Mouse (Mus musculus): ENCODE results near the gene Pcdh15. TPM values are rescaled to one million over a fixed set of nuclear protein-coding genes. Genes with fewer than 3 reads are reported as not detected.

The Pcdh15 gene
- polyA plus RNA-seq, 1 experiment from 2014 or later, result 0.70 TPM

- H3K27ac ChIP-seq (replicated peaks in 1 of 2; ENCODE audit: control insufficient read depth in 1 of 2, insufficient read depth in 1 of 2, low read depth in 2 of 2, low read length in 2 of 2), result no peak overlapping the region
- no peaks in the 10 kb centered on the region for H3K27me3 ChIP-seq (ENCODE audit: control insufficient read depth, insufficient read depth, low read length)
- ATAC-seq (ENCODE audit: insufficient number of reproducible peaks, insufficient read depth, low FRiP score, low read depth), result no peak
- no peaks in the 10 kb centered on the region for H3K36me3 ChIP-seq (ENCODE audit: control insufficient read depth, insufficient read depth, low read length)
- H3K4me1 ChIP-seq (ENCODE audit: control insufficient read depth in 2 of 2, insufficient read depth in 2 of 2, low read length in 2 of 2), result no peaks in the 10 kb centered on the region
- no peak overlapping the region for H3K4me2 ChIP-seq (ENCODE audit: low read length)
- H3K4me3 ChIP-seq (ENCODE audit: control insufficient read depth in 1 of 2, insufficient read depth in 1 of 2, low read depth in 1 of 2, low read length in 2 of 2), result no peak overlapping the region
- H3K9me3 ChIP-seq (ENCODE audit: control insufficient read depth, low read length), result no peaks in the 10 kb centered on the region
- WGBS, result 68% methylated on average over 5 of the region's 5 CpGs
- H3K9ac ChIP-seq (ENCODE audit: low read length), result no peak overlapping the region
Observed at GRCm38 (mm10) chr10:74305439-74306158, 1206.5 kb downstream of the Pcdh15 start.

GRCm38 (mm10) chr10:74307035-74307434 is 1207.9 kb downstream of the Pcdh15 start:
- 68% methylated on average over 3 of the region's 3 CpGs for WGBS
- Histone ChIP-seq H3K4me2 (ENCODE audit: low read length) (no peak overlapping the region), H3K9me3 (ENCODE audit: control insufficient read depth, low read length) (no peaks in the 10 kb centered on the region), H3K4me3 (ENCODE audit: control insufficient read depth in 1 of 2, insufficient read depth in 1 of 2, low read depth in 1 of 2, low read length in 2 of 2) (no peak overlapping the region), H3K36me3 (ENCODE audit: control insufficient read depth, insufficient read depth, low read length) (no peaks in the 10 kb centered on the region), H3K27me3 (ENCODE audit: control insufficient read depth, insufficient read depth, low read length) (no peaks in the 10 kb centered on the region), H3K27ac (replicated peaks in 1 of 2; ENCODE audit: control insufficient read depth in 1 of 2, insufficient read depth in 1 of 2, low read depth in 2 of 2, low read length in 2 of 2) (no peak overlapping the region), H3K4me1 (ENCODE audit: control insufficient read depth in 2 of 2, insufficient read depth in 2 of 2, low read length in 2 of 2) (no peaks in the 10 kb centered on the region), H3K9ac (ENCODE audit: low read length) (no peak overlapping the region)
- no peak for ATAC-seq (ENCODE audit: insufficient number of reproducible peaks, insufficient read depth, low FRiP score, low read depth)

- Histone ChIP-seq H3K9me3 (ENCODE audit: control insufficient read depth, low read length) (no peaks in the 10 kb centered on the region), H3K9ac (ENCODE audit: low read length) (no peak overlapping the region), H3K4me3 (ENCODE audit: control insufficient read depth in 1 of 2, insufficient read depth in 1 of 2, low read depth in 1 of 2, low read length in 2 of 2) (no peak overlapping the region), H3K27me3 (ENCODE audit: control insufficient read depth, insufficient read depth, low read length) (no peaks in the 10 kb centered on the region), H3K27ac (replicated peaks in 1 of 2; ENCODE audit: control insufficient read depth in 1 of 2, insufficient read depth in 1 of 2, low read depth in 2 of 2, low read length in 2 of 2) (no peak overlapping the region), H3K4me2 (ENCODE audit: low read length) (no peak overlapping the region), H3K36me3 (ENCODE audit: control insufficient read depth, insufficient read depth, low read length) (no peaks in the 10 kb centered on the region), H3K4me1 (ENCODE audit: control insufficient read depth in 2 of 2, insufficient read depth in 2 of 2, low read length in 2 of 2) (no peaks in the 10 kb centered on the region; a peak in 1 of 4 replicates)
- ATAC-seq (ENCODE audit: insufficient number of reproducible peaks, insufficient read depth, low FRiP score, low read depth), result no peak
- WGBS, result 59% methylated on average over 2 of the region's 2 CpGs
Observed at GRCm38 (mm10) chr10:74316091-74316490, 1216.9 kb downstream of the Pcdh15 start.

GRCm38 (mm10) chr10:74335412-74335811 is 1236.3 kb downstream of the Pcdh15 start:
- WGBS, result 90% methylated on average over 7 of the region's 7 CpGs
- H3K4me3 ChIP-seq (ENCODE audit: control insufficient read depth in 1 of 2, insufficient read depth in 1 of 2, low read depth in 1 of 2, low read length in 2 of 2), result no peak overlapping the region
- ATAC-seq (ENCODE audit: insufficient number of reproducible peaks, insufficient read depth, low FRiP score, low read depth), result no peak
- no peak overlapping the region for H3K9ac ChIP-seq (ENCODE audit: low read length)
- no peaks in the 10 kb centered on the region for H3K9me3 ChIP-seq (ENCODE audit: control insufficient read depth, low read length)
- H3K4me2 ChIP-seq (ENCODE audit: low read length), result no peak overlapping the region
- H3K36me3 ChIP-seq (ENCODE audit: control insufficient read depth, insufficient read depth, low read length), result no peaks in the 10 kb centered on the region
- no peak overlapping the region for H3K27ac ChIP-seq (replicated peaks in 1 of 2; ENCODE audit: control insufficient read depth in 1 of 2, insufficient read depth in 1 of 2, low read depth in 2 of 2, low read length in 2 of 2)
- no peaks in the 10 kb centered on the region for H3K27me3 ChIP-seq (ENCODE audit: control insufficient read depth, insufficient read depth, low read length)
- H3K4me1 ChIP-seq (ENCODE audit: control insufficient read depth in 2 of 2, insufficient read depth in 2 of 2, low read length in 2 of 2), result no peaks in the 10 kb centered on the region

- Histone ChIP-seq H3K9me3 (ENCODE audit: control insufficient read depth, low read length) (no peaks in the 10 kb centered on the region), H3K4me3 (ENCODE audit: control insufficient read depth in 1 of 2, insufficient read depth in 1 of 2, low read depth in 1 of 2, low read length in 2 of 2) (no peak overlapping the region), H3K27ac (replicated peaks in 1 of 2; ENCODE audit: control insufficient read depth in 1 of 2, insufficient read depth in 1 of 2, low read depth in 2 of 2, low read length in 2 of 2) (no peak overlapping the region), H3K9ac (ENCODE audit: low read length) (no peak overlapping the region), H3K36me3 (ENCODE audit: control insufficient read depth, insufficient read depth, low read length) (no peaks in the 10 kb centered on the region), H3K27me3 (ENCODE audit: control insufficient read depth, insufficient read depth, low read length) (no peaks in the 10 kb centered on the region), H3K4me2 (ENCODE audit: low read length) (no peak overlapping the region), H3K4me1 (ENCODE audit: control insufficient read depth in 2 of 2, insufficient read depth in 2 of 2, low read length in 2 of 2) (no peaks in the 10 kb centered on the region)
- 44% methylated on average over 3 of the region's 3 CpGs for WGBS
- no peak for ATAC-seq (ENCODE audit: insufficient number of reproducible peaks, insufficient read depth, low FRiP score, low read depth)
Observed at GRCm38 (mm10) chr10:74339247-74340160, 1240.4 kb downstream of the Pcdh15 start.

GRCm38 (mm10) chr10:74359526-74359925 is 1260.4 kb downstream of the Pcdh15 start:
- Histone ChIP-seq H3K9ac (ENCODE audit: low read length) (no peak overlapping the region), H3K9me3 (ENCODE audit: control insufficient read depth, low read length) (no peaks in the 10 kb centered on the region), H3K27ac (replicated peaks in 1 of 2; ENCODE audit: control insufficient read depth in 1 of 2, insufficient read depth in 1 of 2, low read depth in 2 of 2, low read length in 2 of 2) (0 out of 4 replicates have a peak overlapping the region, but pooled peaks of 1 of the 2 experiments have one; percentile 14), H3K4me3 (ENCODE audit: control insufficient read depth in 1 of 2, insufficient read depth in 1 of 2, low read depth in 1 of 2, low read length in 2 of 2) (no peak overlapping the region), H3K4me1 (ENCODE audit: control insufficient read depth in 2 of 2, insufficient read depth in 2 of 2, low read length in 2 of 2) (peaks cover 2% of the 10 kb centered on the region in 2 experiments; a peak in 1 of 4 replicates), H3K4me2 (ENCODE audit: low read length) (no peak overlapping the region), H3K27me3 (ENCODE audit: control insufficient read depth, insufficient read depth, low read length) (no peaks in the 10 kb centered on the region), H3K36me3 (ENCODE audit: control insufficient read depth, insufficient read depth, low read length) (no peaks in the 10 kb centered on the region)
- 66% methylated on average over 5 of the region's 5 CpGs for WGBS
- ATAC-seq (ENCODE audit: insufficient number of reproducible peaks, insufficient read depth, low FRiP score, low read depth), result no peak

GRCm38 (mm10) chr10:74378697-74379096 is 1279.6 kb downstream of the Pcdh15 start:
- WGBS, result 42% methylated on average over 1 of the region's 1 CpGs
- no peaks in the 10 kb centered on the region for H3K9me3 ChIP-seq (ENCODE audit: control insufficient read depth, low read length)
- ATAC-seq (ENCODE audit: insufficient number of reproducible peaks, insufficient read depth, low FRiP score, low read depth), result no peak
- H3K4me3 ChIP-seq (ENCODE audit: control insufficient read depth in 1 of 2, insufficient read depth in 1 of 2, low read depth in 1 of 2, low read length in 2 of 2), result no peak overlapping the region
- no peak overlapping the region for H3K27ac ChIP-seq (replicated peaks in 1 of 2; ENCODE audit: control insufficient read depth in 1 of 2, insufficient read depth in 1 of 2, low read depth in 2 of 2, low read length in 2 of 2)
- H3K4me2 ChIP-seq (ENCODE audit: low read length), result no peak overlapping the region
- H3K4me1 ChIP-seq (ENCODE audit: control insufficient read depth in 2 of 2, insufficient read depth in 2 of 2, low read length in 2 of 2), result no peaks in the 10 kb centered on the region
- H3K9ac ChIP-seq (ENCODE audit: low read length), result no peak overlapping the region
- H3K36me3 ChIP-seq (ENCODE audit: control insufficient read depth, insufficient read depth, low read length), result no peaks in the 10 kb centered on the region
- no peaks in the 10 kb centered on the region for H3K27me3 ChIP-seq (ENCODE audit: control insufficient read depth, insufficient read depth, low read length)
